Mouse (Mus musculus): Measurements from ENCODE around the gene Scn3a. TPM values are rescaled to one million over a fixed set of nuclear protein-coding genes. Genes with fewer than 3 reads are reported as not detected.
A peak's percentile ranks its signal among the peaks of the same experiment; 100 is the strongest.

The Scn3a gene
- total and polyA plus RNA-seq, 2 experiments from 2014 or later, result 36.0 to 86.2 TPM

DNA sequence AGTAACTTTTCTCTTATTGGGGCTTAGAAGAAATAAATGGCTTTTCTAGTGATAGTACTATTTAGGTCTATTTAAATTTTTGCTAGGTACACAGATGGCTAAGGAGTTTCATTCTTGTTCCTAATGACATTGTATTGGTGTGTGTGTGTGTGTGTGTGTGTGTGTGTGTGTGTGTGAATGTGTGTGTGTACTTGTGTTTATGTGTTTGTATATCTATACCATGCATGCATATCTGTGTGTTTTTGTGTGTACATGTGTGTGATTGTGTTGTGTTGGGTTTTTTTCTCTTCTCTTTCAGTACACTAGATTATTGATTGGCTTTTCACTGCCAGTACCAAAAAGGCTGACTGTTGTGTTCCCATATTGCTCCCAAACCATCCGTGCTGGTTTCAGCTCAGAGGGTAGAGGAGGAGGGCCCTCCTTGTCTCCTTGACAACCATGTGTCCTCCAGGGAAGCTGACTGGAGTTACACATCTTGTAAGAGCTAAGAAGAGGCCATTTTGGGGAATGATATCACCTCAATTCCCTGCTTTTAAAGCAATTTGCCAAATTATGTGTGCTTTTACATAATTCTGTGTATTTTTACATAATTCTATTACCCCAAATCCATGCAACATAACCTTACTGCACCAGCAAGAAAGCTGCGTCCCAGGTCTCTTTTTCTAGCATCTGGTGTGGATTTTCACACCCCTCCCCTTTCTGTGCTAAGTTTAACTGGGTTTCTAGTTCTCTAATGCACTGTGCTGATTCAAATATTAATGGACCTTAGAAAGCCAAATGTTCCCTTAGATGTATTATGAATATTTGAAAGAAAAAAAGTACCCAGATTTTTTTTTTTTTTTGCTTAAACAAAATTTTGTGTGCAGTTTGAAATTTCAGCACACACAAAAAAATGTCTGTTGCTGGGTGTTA, 116.7 kb downstream of the Scn3a start:
- peak; percentile 92 for ATAC-seq
- DNase-seq, result peak; percentile 31
- TF ChIP-seq CTCF (IDR thresholded peaks at IDR 0.05; ENCODE audit: low read depth), result no peak
- no peaks in the 10 kb centered on the region for H3K9me3 ChIP-seq (ENCODE audit: low read length)
- no peak overlapping the region for H3K9ac ChIP-seq
- H3K4me1 ChIP-seq (ENCODE audit: insufficient read depth), result no peaks in the 10 kb centered on the region
- no peak overlapping the region for H3K27ac ChIP-seq (ENCODE audit: low read depth, low read length)
- no peaks in the 10 kb centered on the region for H3K36me3 ChIP-seq (ENCODE audit: insufficient read depth)
- WGBS, result 28% methylated on average over 2 of the region's 2 CpGs
- H3K4me2 ChIP-seq (ENCODE audit: low read depth), result no peak overlapping the region
- H3K27me3 ChIP-seq (ENCODE audit: insufficient read depth, low read length), result no peaks in the 10 kb centered on the region
- H3K4me3 ChIP-seq (ENCODE audit: low read depth, low read length), result no peak overlapping the region

DNA sequence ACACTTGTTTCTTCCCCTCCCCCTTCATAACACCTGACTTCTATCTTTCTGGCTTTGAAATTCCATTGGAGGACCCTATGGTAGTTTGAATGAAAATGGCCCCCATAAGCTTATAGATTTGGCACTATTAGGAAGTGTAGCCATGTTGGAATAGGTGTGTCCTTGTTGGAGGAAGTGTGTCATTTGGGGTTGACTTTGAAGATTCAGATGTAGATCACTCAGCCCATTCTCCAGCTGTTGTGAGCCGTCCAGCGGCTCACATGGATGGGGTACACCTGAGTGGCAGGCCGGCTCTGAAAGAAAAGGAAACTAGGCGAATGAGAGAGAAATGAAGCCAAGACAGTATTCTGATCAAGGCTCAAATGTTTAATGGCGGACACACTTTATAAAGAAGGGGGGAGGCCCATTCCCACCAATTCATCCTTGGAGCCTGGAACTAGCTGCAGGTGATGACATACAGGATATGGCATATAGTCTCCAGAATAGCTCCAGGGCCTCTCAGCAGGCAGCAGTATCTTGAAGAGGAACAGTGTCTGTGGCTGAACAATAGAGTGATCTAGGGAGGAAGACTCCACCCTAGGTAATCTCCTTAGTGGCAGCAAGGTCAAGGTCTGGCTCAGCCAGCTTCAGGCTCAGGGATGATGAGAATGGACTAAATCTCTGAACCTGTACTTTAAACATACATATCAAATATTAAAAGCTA, 118.2 kb downstream of the Scn3a start:
- H3K9me3 ChIP-seq (ENCODE audit: low read length), result no peaks in the 10 kb centered on the region
- DNase-seq, result no peak
- H3K36me3 ChIP-seq (ENCODE audit: insufficient read depth), result no peaks in the 10 kb centered on the region
- no peak for ATAC-seq
- H3K27me3 ChIP-seq (ENCODE audit: insufficient read depth, low read length), result no peaks in the 10 kb centered on the region
- no peak overlapping the region for H3K4me2 ChIP-seq (ENCODE audit: low read depth)
- TF ChIP-seq CTCF (IDR thresholded peaks at IDR 0.05; ENCODE audit: low read depth), result no peak
- no peak overlapping the region for H3K27ac ChIP-seq (ENCODE audit: low read depth, low read length)
- no peaks in the 10 kb centered on the region for H3K4me1 ChIP-seq (ENCODE audit: insufficient read depth)
- WGBS, result 97% methylated on average over 5 of the region's 5 CpGs
- no peak overlapping the region for H3K4me3 ChIP-seq (ENCODE audit: low read depth, low read length)
- H3K9ac ChIP-seq, result no peak overlapping the region

DNA sequence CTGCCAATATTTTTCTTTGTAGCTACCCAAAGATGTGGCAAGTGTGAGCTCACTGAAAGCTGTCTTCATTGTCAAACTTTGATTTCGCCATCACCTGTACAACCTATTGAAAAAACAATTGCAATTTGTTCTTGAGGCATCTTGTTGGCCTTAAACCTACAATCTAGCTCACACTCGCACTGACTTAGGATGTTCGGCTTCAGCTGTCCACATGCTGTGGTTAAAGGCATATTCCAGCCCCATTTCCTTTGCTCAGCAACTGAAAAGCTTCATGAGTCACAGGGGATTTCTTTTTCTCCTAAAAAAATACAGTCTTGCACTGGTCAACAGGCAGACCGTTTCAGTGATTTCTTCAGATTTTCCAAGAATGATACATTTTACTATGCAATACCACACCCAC, 124.3 kb downstream of the Scn3a start:
- ATAC-seq (no peak), DNase-seq (no peak)
- Histone ChIP-seq H3K36me3 (ENCODE audit: insufficient read depth) (no peaks in the 10 kb centered on the region), H3K27ac (ENCODE audit: low read depth, low read length) (no peak overlapping the region), H3K4me3 (ENCODE audit: low read depth, low read length) (no peak overlapping the region), H3K27me3 (ENCODE audit: insufficient read depth, low read length) (no peaks in the 10 kb centered on the region), H3K4me2 (ENCODE audit: low read depth) (no peak overlapping the region), H3K4me1 (ENCODE audit: insufficient read depth) (no peaks in the 10 kb centered on the region; the same call in 1 of the 2 replicates), H3K9ac (no peak overlapping the region), H3K9me3 (ENCODE audit: low read length) (no peaks in the 10 kb centered on the region)
- no peak for TF ChIP-seq CTCF (IDR thresholded peaks at IDR 0.05; ENCODE audit: low read depth)
- WGBS, result 89% methylated on average over 4 of the region's 4 CpGs

DNA sequence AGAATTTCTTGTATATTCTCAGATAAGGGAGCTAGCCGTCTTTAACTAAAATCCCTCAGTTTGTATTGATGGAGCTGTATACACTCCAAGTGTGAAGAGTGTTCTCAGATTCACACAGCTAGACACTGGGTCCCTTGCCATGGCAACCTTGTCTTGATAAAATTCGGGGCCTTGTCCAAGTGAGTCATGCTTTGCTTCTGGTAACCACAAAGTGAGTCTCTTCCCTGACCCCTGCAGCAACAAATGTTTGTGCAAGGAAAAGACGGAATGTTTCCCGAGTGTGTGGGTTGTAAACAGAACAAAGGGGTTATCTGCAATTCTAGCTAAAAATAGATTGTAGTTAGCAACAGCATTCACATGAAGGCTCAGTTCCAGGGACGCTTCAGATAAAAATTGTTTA, 125.9 kb downstream of the Scn3a start:
- Histone ChIP-seq H3K4me2 (ENCODE audit: low read depth) (no peak overlapping the region), H3K4me3 (ENCODE audit: low read depth, low read length) (no peak overlapping the region), H3K36me3 (ENCODE audit: insufficient read depth) (no peaks in the 10 kb centered on the region), H3K9me3 (ENCODE audit: low read length) (no peaks in the 10 kb centered on the region), H3K27me3 (ENCODE audit: insufficient read depth, low read length) (no peaks in the 10 kb centered on the region), H3K9ac (no peak overlapping the region), H3K27ac (ENCODE audit: low read depth, low read length) (peak overlapping the region; percentile 15; the same call in 1 of the 2 replicates), H3K4me1 (ENCODE audit: insufficient read depth) (no peaks in the 10 kb centered on the region; the same call in 1 of the 2 replicates)
- TF ChIP-seq CTCF (IDR thresholded peaks at IDR 0.05; ENCODE audit: low read depth), result no peak
- DNase-seq (peak; percentile 63), ATAC-seq (peak; percentile 91)
- 24% methylated on average over 5 of the region's 5 CpGs for WGBS

DNA sequence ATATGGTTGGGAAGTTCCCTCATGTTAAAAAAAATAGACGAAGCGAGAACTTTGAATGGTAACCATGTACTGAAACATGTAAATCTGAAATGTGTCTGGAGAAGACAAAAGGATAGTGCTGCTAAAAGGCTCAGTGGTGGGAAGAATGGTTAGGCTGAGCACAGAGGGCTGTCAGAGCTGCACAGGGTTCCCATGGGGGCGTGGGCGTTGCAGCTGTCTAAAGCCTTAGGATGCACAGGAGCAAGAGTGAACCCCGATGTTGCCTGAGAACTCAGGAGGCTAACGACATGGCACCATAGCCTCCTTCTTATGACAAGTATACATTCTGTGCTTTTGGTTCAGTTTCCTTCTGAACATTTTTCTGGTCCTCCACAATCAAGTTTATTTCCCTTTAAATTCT, 126.3 kb downstream of the Scn3a start:
- Histone ChIP-seq H3K4me1 (ENCODE audit: insufficient read depth) (no peaks in the 10 kb centered on the region; the same call in 1 of the 2 replicates), H3K27me3 (ENCODE audit: insufficient read depth, low read length) (no peaks in the 10 kb centered on the region), H3K9ac (no peak overlapping the region), H3K36me3 (ENCODE audit: insufficient read depth) (no peaks in the 10 kb centered on the region), H3K27ac (ENCODE audit: low read depth, low read length) (no peak overlapping the region), H3K4me3 (ENCODE audit: low read depth, low read length) (no peak overlapping the region), H3K9me3 (ENCODE audit: low read length) (no peaks in the 10 kb centered on the region), H3K4me2 (ENCODE audit: low read depth) (no peak overlapping the region)
- no peak for TF ChIP-seq CTCF (IDR thresholded peaks at IDR 0.05; ENCODE audit: low read depth)
- peak; percentile 12 for DNase-seq
- ATAC-seq, result peak; percentile 21; the same call in 1 of the 2 replicates
- 71% methylated on average over 6 of the region's 6 CpGs for WGBS

DNA sequence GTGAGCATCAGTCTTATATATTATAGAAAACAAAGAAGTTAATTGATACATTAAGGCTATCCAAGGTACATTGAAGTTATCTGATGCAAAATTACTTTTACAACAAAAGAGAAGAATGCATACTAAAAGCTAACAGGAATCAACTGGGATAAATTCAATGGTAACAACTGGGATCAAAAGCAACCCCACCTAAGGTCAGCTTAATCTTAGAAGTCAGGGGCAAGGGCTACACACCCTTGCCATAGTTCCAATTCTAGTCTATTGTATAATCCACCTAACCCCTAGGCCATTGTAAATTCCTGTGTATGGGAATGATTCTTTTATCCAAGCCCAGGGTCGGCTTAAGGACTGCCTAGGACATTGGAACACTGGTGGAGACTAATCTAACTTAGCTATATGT, 130.5 kb downstream of the Scn3a start:
- H3K27ac ChIP-seq (ENCODE audit: low read depth, low read length), result no peak overlapping the region
- no peaks in the 10 kb centered on the region; the same call in 1 of the 2 replicates for H3K4me1 ChIP-seq (ENCODE audit: insufficient read depth)
- ATAC-seq (no peak), DNase-seq (no peak)
- no peak for TF ChIP-seq CTCF (IDR thresholded peaks at IDR 0.05; ENCODE audit: low read depth)
- H3K27me3 ChIP-seq (ENCODE audit: insufficient read depth, low read length), result no peaks in the 10 kb centered on the region
- H3K4me3 ChIP-seq (ENCODE audit: low read depth, low read length), result no peak overlapping the region
- 79% methylated on average over 1 of the region's 1 CpGs for WGBS
- H3K9me3 ChIP-seq (ENCODE audit: low read length), result no peaks in the 10 kb centered on the region
- H3K4me2 ChIP-seq (ENCODE audit: low read depth), result no peak overlapping the region
- no peaks in the 10 kb centered on the region for H3K36me3 ChIP-seq (ENCODE audit: insufficient read depth)
- no peak overlapping the region for H3K9ac ChIP-seq

DNA sequence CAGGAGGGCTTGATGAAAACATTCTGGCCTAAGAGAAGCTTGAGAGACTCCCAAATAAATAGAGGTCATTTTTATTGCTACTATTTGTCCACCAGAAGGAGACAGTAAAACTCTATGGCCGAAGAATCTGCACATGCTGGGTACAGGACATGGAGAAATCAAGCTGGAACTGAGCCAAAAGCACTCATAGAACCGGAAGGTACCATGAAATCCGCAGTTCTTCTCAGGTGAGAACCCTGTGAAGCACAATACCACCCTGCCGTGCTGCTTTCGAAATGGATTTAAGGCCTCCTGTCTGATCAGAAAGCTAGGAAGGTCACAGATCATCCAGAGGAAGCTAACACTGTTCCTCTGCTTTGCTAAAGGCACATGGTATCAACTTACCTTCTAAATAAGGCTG, 143.9 kb downstream of the Scn3a start:
- no peak for ATAC-seq
- no peak overlapping the region for H3K9ac ChIP-seq
- H3K4me3 ChIP-seq (ENCODE audit: low read depth, low read length), result no peak overlapping the region
- H3K4me2 ChIP-seq (ENCODE audit: low read depth), result no peak overlapping the region
- H3K27me3 ChIP-seq (ENCODE audit: insufficient read depth, low read length), result no peaks in the 10 kb centered on the region
- no peaks in the 10 kb centered on the region for H3K4me1 ChIP-seq (ENCODE audit: insufficient read depth)
- no peaks in the 10 kb centered on the region for H3K36me3 ChIP-seq (ENCODE audit: insufficient read depth)
- H3K27ac ChIP-seq (ENCODE audit: low read depth, low read length), result no peak overlapping the region
- no peak for TF ChIP-seq CTCF (IDR thresholded peaks at IDR 0.05; ENCODE audit: low read depth)
- H3K9me3 ChIP-seq (ENCODE audit: low read length), result no peaks in the 10 kb centered on the region
- WGBS, result 80% methylated on average over 5 of the region's 5 CpGs
- DNase-seq, result no peak

Data from forebrain, postnatal 0 days (tissue).